Mouse (Mus musculus): ENCODE data around the gene Prg3.
A peak's percentile ranks its signal among the peaks of the same experiment; 100 is the strongest.

Gene Prg3

DNA sequence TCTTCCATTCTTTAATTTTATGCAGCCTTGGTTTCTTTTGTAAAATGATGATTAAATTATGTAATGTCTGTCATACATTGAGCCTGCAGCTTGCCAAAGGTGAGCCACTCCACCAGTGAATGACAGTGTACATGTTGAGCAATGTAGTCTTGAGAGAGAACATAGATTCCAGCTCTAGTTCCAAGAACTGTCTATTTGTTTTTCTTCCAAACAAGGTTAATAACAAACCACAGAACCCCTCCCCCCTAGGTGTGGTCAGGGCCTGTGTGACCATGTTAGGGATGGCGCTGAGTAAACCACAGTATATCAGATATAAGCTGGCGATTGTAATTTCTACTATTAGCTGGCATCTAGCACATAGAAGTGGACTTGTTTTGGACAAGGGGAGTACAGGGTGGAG lies 8.4 kb downstream of the Prg3 start:
- no peak for DNase-seq (ENCODE audit: low read depth)

DNA sequence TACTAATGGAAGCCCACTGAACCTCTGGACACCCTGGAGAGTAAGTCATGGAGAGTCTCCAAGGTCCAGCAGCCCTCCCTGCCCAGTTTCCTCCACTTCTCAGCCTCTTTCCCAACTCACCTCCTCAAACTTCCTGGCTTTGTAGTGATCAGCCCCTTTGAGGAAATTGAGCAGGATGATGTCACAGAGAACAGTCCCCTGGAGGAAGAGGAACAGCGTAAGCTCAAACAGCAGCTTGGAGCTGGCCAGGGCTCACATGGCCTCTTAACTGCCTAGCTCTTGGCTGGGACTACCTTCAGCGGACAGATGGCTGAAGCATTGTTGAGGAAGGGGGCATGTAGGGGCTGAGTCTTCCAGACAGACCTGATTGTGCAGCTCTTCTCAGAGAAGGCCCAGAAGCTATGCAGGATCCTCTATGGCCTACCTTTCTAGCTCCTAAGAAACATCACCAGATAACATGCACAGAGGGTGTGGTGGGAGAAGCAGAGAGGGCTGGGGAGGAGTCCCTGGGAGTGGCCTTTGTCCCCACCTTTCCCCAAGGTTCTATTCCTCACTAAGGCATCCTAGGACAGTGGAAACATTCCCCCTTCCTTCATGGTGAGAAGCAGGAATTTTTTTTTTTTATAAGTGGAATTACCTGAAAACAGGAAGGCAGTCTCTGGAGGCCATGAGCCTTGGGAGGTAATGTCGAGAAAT lies 11.6 kb downstream of the Prg3 start:
- no peak for DNase-seq (ENCODE audit: low read depth)

DNA sequence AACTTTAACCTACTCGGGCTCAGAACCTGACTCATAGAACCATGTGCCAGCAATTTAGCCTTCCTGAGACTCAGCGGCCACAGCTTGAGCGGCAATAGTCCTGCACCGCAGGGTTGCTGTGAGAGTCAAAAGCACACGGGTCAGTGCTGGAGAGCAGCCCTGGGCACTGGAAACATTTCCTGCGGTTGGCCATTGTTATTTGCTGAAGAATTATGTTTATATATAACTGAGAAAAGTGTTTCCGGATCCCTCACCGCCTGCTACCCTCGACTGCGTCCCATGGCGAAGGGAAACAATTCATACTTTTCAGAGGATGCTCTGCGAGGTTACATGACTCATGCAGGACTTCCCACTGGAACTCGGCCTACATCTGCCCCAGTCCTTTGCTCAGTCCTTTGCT lies 13.5 kb downstream of the Prg3 start:
- DNase-seq (ENCODE audit: low read depth) = no peak

DNA sequence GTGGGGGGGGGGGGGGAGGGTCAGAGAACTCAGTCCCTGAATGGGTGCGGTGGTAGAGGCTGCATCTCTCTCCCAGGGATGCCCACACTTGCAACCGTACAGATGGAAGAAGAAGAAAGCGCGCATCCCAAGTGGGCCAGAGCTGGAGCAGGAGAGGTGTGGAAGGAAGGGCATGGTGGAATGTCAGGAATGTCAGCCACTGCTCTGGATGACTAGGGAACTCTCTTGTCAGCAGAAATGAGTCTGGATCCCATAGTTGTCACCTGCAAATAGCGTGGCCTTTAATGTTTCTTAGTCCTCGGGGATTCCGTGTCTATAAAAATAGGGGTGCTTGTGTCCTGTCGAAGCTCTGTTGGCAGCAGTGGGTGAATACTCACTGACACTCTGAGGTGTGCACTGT lies 14.6 kb downstream of the Prg3 start:
- DNase-seq (ENCODE audit: low read depth) = no peak

DNA sequence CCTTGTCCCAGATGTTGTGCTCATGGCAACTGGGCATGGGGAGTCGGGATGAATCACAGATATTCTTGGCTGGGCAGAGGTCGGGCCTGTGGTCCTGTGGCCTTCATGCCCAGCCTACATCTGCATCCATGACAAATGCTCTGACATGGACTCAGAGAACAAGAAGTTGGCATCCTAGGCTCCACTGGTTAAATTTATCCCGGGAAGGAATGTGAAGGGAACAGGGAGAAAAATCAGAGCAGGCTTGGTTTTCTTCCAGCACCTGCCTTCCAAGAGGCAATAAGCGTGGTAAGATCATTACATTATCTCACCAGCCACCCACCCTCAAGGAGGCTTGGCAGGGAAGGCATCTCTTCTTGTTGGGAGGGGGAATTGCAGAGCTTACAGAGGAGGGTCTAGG lies 16.3 kb downstream of the Prg3 start:
- DNase-seq (ENCODE audit: low read depth) = no peak

DNA sequence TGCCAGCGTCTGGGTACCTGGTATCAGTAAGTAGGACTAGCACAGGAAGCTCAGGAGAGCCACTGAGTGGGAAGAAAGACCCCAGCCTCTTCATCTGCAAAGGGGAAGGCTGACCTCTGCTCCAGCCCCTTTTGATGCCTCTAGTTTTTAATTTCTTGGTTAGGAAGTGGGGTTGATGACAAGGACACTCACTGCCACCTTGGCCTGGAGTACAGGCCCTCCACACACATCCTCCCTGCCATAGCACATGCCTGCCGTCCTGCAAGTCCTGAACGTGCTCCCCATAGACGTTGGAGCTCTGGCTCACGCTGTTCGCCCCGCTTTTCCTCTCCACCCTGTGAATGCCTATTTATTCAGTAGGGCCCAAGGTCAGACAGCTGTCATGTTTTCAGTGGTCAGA lies 18.6 kb downstream of the Prg3 start:
- DNase-seq (ENCODE audit: low read depth) = no peak

DNA sequence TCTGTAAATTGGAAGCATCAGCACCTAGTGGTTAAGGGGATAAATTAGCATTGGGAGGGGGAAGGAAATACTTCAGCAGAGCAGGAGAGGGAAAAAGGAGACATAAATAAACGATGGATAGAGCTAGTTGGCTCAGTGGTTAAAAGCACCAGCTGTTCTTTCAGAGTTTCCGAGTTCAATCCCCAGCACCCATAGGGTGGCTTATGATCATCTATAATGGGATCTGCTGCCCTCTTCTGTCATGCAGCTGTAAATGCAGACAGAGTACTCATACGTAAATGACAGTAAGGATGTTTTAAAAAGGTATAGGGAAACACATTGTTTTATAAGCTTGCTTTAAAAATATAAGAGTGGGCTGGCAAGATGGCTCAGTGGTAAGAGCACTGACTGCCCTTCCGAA lies 19.7 kb downstream of the Prg3 start:
- peak; percentile 61 for DNase-seq (ENCODE audit: low read depth)

DNA sequence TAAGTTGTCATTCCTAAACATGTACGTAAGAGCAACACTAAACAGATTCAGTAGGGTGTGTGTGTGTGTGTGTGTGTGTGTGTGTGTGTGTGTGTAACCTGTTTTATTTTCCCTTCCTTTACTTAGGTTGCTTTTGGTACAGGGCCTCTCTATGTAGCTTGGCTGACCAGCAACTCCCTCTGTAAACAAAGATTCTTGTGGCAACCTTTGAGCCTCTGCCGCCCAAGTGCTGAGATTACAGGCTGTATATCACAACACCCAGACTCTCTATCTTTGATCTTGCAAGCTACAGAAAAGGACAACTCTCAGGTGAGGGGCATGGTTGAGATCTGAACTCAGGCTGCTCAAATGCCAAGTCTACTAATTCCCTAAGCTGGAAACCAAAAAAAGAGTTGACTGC lies 21.2 kb downstream of the Prg3 start:
- DNase-seq (ENCODE audit: low read depth) = no peak

DNA sequence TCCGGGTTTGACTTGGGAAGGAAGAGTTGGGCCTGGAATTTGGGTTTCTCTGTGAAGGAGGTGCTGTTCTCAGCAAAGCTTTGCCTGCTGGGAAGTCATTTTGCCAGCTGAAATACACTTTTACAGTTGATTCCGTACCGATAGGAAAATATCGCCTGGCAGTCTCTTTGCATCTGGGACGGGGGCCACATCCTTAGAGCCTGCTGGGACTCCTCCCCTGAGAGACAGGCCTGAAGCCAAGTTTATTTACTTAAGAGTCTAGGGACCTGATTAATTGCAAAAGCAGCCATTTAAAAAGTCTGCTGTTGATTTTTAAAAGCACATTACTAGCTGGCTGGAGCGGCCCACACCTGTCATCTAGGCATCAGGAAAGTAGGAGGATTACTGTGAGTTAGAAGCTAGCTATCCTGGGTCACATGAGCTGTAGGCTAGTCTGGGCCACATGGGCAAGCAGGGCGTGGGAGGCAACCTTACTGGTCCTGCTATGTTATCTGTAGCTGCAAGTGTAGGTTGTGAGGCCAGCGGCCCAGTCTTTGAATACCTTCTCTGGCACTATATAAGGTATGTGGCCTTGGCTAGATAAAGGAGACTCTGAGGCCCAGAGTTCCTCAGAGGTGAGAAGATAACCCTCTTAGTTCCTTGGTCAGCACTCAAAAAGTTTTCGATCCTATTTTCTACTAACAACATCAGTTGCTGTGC lies 24.0 kb downstream of the Prg3 start:
- DNase-seq (ENCODE audit: low read depth) = no peak

DNA sequence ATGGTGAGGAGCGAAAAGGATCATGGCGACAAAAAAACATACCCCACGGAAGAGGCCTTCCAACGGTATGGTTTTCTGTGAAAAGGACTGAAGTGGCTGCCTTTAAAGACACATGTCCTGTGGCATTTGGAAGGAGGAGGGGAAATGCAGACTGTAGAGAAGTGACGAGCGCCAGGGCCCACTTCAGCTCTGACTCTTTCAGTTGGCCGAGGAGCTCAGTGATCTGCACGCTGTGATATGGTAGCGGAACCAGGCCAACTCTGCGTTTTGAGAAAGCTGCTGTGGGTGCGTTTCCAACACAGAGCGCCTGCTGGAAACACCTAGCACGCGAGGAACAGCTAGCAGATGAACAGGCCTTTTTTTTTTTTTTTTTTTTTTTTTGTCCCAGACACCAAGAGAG lies 24.7 kb downstream of the Prg3 start:
- DNase-seq (ENCODE audit: low read depth) = no peak

DNA sequence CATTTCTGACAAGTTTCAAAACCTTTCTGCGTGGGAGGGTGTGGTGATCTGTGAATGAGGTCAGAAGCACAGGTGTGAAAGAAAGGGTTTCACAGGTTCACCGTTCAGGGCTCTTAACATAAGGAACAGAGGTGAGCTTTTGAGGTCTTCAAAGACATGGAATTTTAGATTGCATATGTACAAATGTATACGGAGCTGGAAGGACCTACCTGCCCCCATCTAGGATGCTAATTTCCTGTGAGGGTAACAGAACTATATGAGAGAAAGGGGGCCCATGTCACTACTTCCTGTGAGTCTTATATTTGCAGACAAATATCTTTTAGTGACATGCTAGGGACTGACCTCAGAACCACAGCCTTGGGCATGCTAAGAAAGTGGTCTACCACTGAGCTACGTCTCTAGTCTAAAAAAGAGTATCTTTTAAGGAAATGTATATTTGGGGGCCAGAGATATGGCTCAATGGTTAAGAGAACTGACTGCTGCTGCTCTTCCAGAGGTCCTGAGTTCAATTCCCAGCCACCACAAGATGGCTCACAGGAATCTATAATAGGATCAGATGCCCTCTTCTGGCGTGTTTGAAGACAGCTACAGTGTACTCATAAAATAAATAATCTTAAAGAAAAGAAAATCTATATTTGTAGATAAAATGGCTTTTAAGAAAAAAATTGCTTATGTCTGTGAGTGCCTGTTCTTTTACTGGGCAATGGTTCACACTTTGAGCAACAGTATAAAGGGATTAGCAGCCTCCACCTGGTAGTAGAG lies 26.0 kb downstream of the Prg3 start:
- peak; percentile 44 for DNase-seq (ENCODE audit: low read depth)

DNA sequence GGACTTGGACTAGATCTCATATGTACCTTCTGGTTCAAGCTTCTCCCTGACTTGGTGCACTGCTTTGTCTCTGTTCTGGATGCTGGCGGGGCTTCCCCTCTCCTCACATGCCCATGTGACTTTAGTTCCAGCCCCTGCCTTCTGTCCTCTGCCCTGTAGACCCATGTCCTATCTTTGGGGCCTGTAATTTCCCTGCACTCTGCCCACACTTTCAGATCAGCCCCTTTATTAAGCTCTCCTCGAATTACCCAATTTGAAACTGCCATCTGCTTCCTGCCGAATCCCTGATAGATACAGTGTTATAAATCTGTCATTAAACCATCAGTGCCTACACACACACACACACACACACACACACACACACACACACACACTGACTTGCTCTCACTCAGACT lies 26.6 kb downstream of the Prg3 start:
- no peak for DNase-seq (ENCODE audit: low read depth)

DNA sequence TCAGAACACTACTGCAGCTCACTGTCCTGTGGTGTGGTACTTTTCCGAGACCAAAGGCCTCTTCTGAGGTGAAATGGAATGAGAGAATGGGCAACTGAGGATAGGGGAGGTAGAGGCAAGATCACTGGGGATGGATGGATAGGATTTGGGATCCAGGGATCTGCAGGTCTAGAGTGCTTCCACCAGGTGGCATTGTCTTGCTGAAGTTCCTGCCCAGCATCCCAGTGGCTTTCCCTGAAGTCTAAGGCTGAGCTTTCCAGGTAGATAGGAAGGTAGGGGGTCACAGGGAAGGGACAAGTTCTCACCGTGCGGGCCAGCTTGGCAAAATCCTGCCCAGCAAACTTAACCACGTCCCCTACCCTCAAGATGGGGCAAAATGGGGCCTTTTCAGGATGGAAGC lies 34.0 kb downstream of the Prg3 start:
- no peak for DNase-seq (ENCODE audit: low read depth)

DNA sequence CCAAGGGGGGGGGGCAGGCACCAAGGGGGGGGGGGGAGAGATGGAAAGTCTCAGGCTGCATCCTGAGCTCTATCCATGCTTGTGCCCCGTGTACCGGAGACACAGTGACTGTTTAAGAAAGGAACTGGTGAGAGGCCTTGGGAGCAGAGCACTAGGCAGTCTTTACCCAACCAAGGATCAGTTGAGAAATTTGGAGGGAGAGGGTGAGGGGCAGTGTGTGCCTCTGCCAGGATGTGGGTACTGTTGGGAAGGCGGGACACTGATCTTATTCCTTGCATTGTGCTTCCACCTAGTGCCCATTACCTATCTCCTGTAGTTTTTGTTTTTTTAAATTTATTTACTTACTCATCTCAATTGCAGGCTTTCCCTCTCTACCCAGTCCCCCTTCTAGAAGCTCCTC lies 38.2 kb downstream of the Prg3 start:
- DNase-seq (ENCODE audit: low read depth) = no peak

DNA sequence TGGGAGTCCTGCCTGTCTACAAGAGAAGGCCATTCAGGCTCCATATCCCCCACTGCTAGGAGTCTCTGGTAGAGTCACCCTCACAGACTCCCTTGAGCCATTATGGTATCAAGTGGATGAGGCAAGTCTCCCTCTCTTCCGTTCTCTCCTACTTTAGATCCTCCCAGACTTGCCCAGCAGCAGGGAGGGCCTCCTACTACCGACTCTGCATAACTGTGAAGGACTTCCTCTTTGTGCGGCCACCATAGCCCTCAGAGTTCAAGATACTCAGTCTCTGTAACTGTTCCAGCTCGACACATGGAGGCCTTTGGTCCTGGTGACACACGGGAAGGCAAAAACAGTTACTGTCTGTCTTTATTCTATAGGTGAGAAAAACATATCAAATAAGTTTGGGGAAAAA lies 39.3 kb downstream of the Prg3 start:
- no peak for DNase-seq (ENCODE audit: low read depth)

DNA sequence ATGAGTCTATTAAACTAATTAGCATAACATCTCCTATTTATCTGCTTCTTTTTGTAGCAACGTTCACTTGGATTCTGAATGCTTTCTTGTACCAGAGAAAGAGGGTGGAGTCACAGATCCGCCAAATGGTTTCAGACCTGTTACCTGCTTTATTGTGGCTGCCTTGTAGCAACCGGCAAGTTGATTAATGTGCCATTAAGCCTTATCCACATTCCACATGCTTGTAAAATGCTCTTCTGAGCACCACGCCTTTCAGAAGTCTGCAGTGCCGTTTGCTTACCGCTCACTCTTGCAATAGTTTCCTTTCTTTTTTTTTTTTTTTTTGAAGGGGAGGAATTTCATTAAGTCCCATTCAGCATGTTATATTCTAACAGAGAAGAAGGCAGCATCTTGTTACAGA lies 41.9 kb downstream of the Prg3 start:
- no peak for DNase-seq (ENCODE audit: low read depth)

DNA sequence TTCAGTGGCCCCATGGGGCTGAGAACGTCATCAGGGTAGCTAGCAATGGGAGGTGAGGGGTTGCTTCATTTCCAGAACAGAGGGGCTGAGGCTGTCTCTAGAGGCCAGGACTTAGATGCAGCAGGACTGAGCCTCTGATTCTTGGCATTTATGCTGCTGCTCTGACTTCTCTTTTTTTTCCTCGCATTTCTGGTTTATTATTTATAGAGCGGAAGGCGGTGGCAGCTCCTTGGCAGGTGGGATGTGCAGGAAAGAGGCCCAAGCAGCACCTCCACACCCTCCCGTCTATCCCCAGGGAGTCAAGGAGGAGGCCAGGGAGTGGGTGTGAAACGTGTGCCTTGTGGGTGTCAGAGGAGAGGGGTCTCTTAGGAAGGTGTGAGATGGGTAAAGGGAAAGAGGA lies 43.0 kb downstream of the Prg3 start:
- DNase-seq (ENCODE audit: low read depth) = no peak

DNA sequence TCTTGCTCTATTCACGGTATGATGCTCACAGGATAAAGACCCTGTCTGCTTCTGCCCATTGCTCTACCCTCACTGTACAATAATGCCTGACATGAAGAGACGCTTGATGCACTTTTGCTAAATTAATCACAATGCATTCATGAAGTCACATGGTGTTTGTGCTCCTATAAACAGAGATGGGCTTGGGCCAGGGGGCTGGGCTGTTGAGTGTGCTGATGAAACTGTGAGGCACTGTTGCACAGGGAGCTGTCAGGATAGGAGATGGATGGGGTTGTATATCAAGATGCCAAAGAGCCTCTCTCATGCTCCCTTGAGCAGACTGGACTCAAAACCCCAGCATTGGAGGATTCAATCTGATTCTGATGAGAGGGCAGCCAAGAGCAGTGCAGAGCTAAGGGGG lies 45.1 kb downstream of the Prg3 start:
- no peak for DNase-seq (ENCODE audit: low read depth)

DNA sequence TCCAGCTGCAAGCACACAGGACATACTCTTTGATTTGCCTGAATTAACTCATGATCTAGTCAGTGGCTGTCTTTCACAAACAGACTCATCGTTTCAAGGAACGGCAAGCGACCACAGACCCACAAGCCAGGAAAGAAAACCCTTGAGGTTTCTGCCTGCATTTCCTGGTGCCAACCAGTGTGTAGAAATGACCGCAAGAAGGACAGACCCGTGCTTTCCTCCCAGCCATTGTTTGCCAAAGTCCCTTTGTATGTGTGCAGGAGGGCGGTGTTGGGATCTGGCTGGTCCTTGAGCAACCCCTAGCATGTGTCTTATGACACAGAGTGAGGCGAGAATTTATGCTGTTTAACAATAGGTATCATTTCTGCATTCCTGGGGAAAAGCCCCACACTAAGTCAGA lies 46.2 kb downstream of the Prg3 start:
- peak; percentile 16 for DNase-seq (ENCODE audit: low read depth)

DNA sequence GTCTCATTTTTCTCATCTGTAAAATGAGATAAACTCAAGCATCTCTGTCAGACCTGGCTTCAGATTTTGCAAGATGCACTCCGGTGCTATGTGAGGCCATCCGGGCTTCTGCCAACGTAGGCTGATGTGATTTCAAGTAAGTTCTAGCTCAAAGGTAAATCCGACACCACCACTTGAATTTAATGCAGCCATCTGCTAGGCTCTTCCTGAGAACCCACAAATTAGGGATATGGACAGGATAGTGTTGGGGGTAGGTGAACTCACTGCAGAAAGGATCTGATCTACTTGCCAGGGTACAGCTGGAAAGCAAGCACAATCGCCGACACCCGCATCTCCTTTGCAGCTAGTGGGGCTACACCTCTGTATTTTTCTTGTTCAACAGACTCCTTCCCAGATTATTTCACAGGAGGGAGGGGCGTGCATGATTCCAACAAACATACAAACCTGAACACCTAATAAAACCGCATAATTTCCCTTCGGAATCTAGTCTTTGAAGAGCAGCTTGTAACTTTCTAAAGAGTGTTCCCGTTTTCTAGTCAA lies 48.6 kb downstream of the Prg3 start:
- DNase-seq (ENCODE audit: low read depth) = no peak

DNA sequence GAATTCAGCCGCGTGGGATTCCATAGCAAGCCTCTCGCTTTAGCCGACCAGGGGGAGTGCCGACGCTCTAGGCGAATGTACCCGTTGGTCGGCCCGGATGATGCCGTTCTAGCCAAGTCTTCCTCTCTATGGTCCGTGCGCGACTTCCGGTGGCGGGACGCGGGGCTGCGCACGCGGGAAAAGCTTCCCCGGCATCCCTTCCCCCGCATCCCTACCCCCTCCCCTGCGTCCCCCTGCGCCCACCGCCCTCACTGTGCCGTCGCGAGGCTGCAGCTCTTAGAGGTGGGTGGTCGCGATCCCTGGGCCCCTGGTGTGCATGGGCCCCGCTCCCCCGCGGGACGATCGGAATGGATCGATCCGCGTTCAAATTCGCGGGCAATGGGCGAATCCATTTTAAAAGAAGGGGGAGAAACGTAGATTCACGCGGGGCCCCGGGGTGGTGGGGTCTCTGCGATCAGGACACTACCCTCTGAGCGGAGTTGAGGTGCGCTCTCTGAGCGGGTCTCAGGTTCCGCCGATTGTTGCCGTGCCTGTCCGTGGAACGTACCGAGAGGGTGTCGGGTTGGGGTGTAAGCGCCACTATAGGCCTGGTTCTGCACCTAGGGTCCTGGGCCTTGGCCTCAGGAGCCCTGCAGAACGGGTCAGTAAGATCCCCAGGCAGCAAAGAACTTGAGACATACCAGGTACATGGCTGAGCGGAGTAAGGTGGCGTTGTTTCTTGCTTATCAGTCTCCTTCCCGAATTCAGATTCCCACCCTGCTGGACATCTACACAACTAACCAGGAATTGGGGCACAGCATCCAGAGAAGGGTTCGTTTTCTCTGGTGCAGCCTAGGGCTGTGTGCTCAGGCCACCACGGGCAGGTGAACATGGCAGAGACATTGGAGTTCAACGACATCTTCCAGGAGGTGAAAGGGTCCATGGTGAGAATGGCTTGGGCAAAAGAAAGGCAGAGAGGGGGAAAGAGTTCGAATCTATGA lies 49.3 kb downstream of the Prg3 start, which contains the start of the genes Ssrp1 and P2rx3:
TSS of gene Ssrp1 (plus strand) at position 188 of the 980 bp plus-strand sequence.
TSS of gene P2rx3 (minus strand) at position 416 of the 980 bp plus-strand sequence.
- DNase-seq (ENCODE audit: low read depth) = peak; percentile 96

DNA sequence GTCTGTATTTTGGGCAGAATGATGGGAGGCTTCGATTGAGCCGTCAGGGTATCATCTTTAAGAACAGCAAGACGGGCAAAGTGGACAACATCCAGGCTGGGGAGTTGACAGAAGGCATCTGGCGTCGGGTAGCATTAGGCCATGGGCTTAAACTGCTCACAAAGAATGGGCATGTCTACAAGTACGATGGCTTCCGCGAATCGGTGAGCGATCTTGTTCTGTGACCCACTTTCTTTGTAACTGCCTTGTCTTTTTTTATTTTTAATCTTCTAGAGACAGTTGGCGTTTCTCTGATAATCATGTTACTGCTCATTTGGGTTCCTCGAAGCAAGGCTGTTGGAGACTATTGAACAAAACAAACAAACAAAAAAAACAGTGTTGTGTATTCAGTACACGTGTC lies 50.3 kb downstream of the Prg3 start:
- DNase-seq (ENCODE audit: low read depth) = no peak
